Mouse (Mus musculus) CH12.LX (cell line): ENCODE measurements around the gene Cs. TPM values are rescaled to one million over a fixed set of nuclear protein-coding genes. Genes with fewer than 3 reads are reported as not detected.

Experiments
- DNase-seq: peaks from one replicate; pipeline ENCODE4 v3.0.0-alpha.2; 2013; ENCODE audit errors: extremely low read depth
- H3K27ac ChIP-seq: 2 replicates; pipeline ENCODE4 v1.5.1; 2012; ENCODE audit warnings: low read depth, mild to moderate bottlenecking, control low read depth, moderate library complexity; ENCODE audit not compliant: insufficient read depth
- H3K27me3 ChIP-seq: replicated peaks from 2 replicates; pipeline ENCODE3; 2012; ENCODE audit warnings: inconsistent platforms
- H3K36me3 ChIP-seq, 2 experiments: replicated peaks in 1 of 2; 2 replicates each; pipeline versions ENCODE3 to v1.6.1; 2012; ENCODE audit warnings: inconsistent platforms in 1 of 2, low read length in 1 of 2, mild to moderate bottlenecking in 1 of 2, mixed read lengths in 1 of 2, moderate library complexity in 1 of 2; ENCODE audit not compliant: control insufficient read depth in 1 of 2, insufficient read depth in 1 of 2
- H3K4me1 ChIP-seq, 2 experiments: 2 replicates each; pipeline ENCODE4 v1.6.1; 2012; ENCODE audit warnings: inconsistent platforms in 1 of 2, moderate library complexity in 1 of 2; ENCODE audit not compliant: insufficient read depth in 2 of 2, control insufficient read depth in 1 of 2
- H3K4me2 ChIP-seq: 2 replicates; pipeline ENCODE4 v1.6.1; 2012; ENCODE audit warnings: low read depth, mild to moderate bottlenecking, control low read depth; ENCODE audit not compliant: poor library complexity, insufficient read depth, severe bottlenecking
- H3K4me3 ChIP-seq, 3 experiments: fragments of 150-350 bp in 1 of 3; sonication (generic) in 1 of 3; replicated peaks in 1 of 3; 2 replicates each; pipeline versions ENCODE3 to v1.5.1; 2011 to 2012; ENCODE audit warnings: low read depth in 2 of 3, low read length in 2 of 3, mild to moderate bottlenecking in 2 of 3, moderate library complexity in 2 of 3, control low read depth in 1 of 3, improper control_type of control experiment in 1 of 3, inconsistent platforms in 1 of 3, mixed read lengths in 1 of 3; ENCODE audit not compliant: poor library complexity in 1 of 3
- H3K79me2 ChIP-seq: replicated peaks from 2 replicates; pipeline ENCODE4 v1.6.1; 2012; ENCODE audit warnings: mild to moderate bottlenecking, moderate library complexity; ENCODE audit not compliant: control insufficient read depth, poor library complexity, insufficient read depth, severe bottlenecking; ENCODE audit errors: extremely low read depth
- H3K9ac ChIP-seq: 2 replicates; pipeline ENCODE4 v1.6.1; 2012; ENCODE audit warnings: low read depth, mild to moderate bottlenecking, control low read depth, moderate library complexity; ENCODE audit not compliant: insufficient read depth
- H3K9me3 ChIP-seq: replicated peaks from 2 replicates; pipeline ENCODE3; 2012; ENCODE audit warnings: low read length, inconsistent platforms, mixed read lengths
- BHLHE40 ChIP-seq: IDR thresholded peaks from 2 replicates; pipeline ENCODE4 v1.6.1; 2011; ENCODE audit warnings: mild to moderate bottlenecking, low read depth, low read length, improper control_type of control experiment
- CHD1 ChIP-seq: IDR thresholded peaks from 2 replicates; pipeline ENCODE4 v1.6.1; 2012; ENCODE audit warnings: low read depth, low read length, improper control_type of control experiment, inconsistent platforms
- CTCF ChIP-seq, 2 experiments: IDR thresholded peaks in 1 of 2; conservative IDR thresholded peaks in 1 of 2; 2 replicates each; pipeline ENCODE4 v1.5.1; 2011 to 2012; ENCODE audit warnings: low read depth in 2 of 2, low read length in 2 of 2, improper control_type of control experiment in 1 of 2, inconsistent platforms in 1 of 2, mild to moderate bottlenecking in 1 of 2, moderate library complexity in 1 of 2
- GABPA ChIP-seq: IDR thresholded peaks from 2 replicates; pipeline ENCODE4 v1.6.1; 2012; ENCODE audit warnings: low read depth, low read length, improper control_type of control experiment, inconsistent platforms; ENCODE audit not compliant: insufficient replicate concordance
- IRF4 ChIP-seq: IDR thresholded peaks from 2 replicates; pipeline ENCODE4 v1.6.1; 2014; ENCODE audit warnings: low read depth, mild to moderate bottlenecking, inconsistent platforms, low read length, improper control_type of control experiment
- JUN ChIP-seq: IDR thresholded peaks from 2 replicates; pipeline ENCODE4 v1.6.1; 2011; ENCODE audit warnings: low read depth, mild to moderate bottlenecking, low read length, improper control_type of control experiment, moderate library complexity; ENCODE audit not compliant: insufficient read depth
- MAFK ChIP-seq: IDR thresholded peaks from 2 replicates; pipeline ENCODE4 v1.6.1; 2011; ENCODE audit warnings: low read length, improper control_type of control experiment; ENCODE audit not compliant: insufficient replicate concordance
- MXI1 ChIP-seq: IDR thresholded peaks from 2 replicates; pipeline ENCODE4 v1.6.1; 2011; ENCODE audit warnings: mild to moderate bottlenecking, low read depth, low read length, improper control_type of control experiment
- POLR2A ChIP-seq: IDR thresholded peaks from 2 replicates; pipeline ENCODE4 v1.6.1; 2011; ENCODE audit warnings: low read depth, mild to moderate bottlenecking, improper control_type of control experiment, low read length
- TBP ChIP-seq: conservative IDR thresholded peaks from 2 replicates; pipeline ENCODE4 v1.6.1; 2011; ENCODE audit warnings: low read depth, low read length, improper control_type of control experiment
- ZC3H11A ChIP-seq: IDR thresholded peaks from 2 replicates; pipeline ENCODE4 v1.6.1; 2012; ENCODE audit warnings: low read depth, mild to moderate bottlenecking, inconsistent platforms, low read length, improper control_type of control experiment
- ZNF384 ChIP-seq: IDR thresholded peaks from 2 replicates; pipeline ENCODE4 v1.6.1; 2012; ENCODE audit warnings: low read depth, low read length, improper control_type of control experiment, inconsistent platforms
- dilution Hi-C: fragments of 300-500 bp; cut with MboI; formaldehyde crosslinking; loops from 2 replicates; pipeline ENCODE4 v1.14.3; 2020; ENCODE audit warnings: low sequenced_read_pairs; ENCODE audit not compliant: extremely low pct_unique_long_range_greater_than_20kb, extremely low pct_ligation_motif_present
- in situ Hi-C: fragments of 300-500 bp; cut with MboI; formaldehyde crosslinking; loops from 3 replicates; pipeline ENCODE4 v1.14.3; 2019; ENCODE audit warnings: low sequenced_read_pairs, low pct_ligation_motif_present, low pct_unique_long_range_greater_than_20kb, mixed read lengths
- polyA plus RNA-seq: library from polyadenylated mRNA; unstranded; fragments of >175 nt; gene quantifications from 2 replicates; pipeline ENCODE4 v1.2.1, GENCODE M21; 2012; ENCODE audit warnings: low read depth; ENCODE audit not compliant: insufficient read length
- total RNA-seq, 2 experiments: library from RNA; depleted of rRNA; stranded (reverse); fragments of 300-350 nt in 1 of 2; fragments of >200 nt in 1 of 2; gene quantifications; 2 replicates each; pipeline ENCODE4 v1.2.3; 2012 to 2014

The Cs gene
- total and polyA plus RNA-seq, 3 experiments, result 131 to 240 (median 145) TPM

DNA sequence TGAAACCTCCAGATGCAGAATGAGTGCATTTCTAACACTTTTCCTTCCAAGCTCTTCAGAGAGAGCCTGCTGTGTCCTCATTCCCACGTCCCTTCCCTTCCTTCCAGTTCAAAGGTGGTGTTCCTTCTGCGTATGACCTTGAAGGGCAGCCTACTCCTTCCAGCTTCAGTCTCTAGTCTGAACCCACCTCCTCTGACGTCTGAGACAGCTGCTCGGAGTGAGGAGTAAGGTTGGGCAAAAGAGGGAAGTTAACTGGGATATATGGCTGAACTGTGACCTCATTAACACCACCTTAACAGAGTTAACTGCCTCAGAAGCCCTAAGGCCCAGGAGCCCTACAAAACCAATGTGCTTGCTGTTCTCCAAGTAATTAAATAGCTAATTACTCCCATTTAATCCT, 33.1 kb downstream of the Cs start:
- dilution Hi-C loops, result no loop called here
- in situ Hi-C loops, result no loop called here
- TF ChIP-seq ZC3H11A, result no peak
- TF ChIP-seq CHD1, result no peak
- TF ChIP-seq ZNF384, result no peak
- TF ChIP-seq BHLHE40, result no peak
- TF ChIP-seq MXI1, result no peak
- no peak for TF ChIP-seq IRF4
- TF ChIP-seq JUN, result no peak
- TF ChIP-seq MAFK, result no peak
- Histone ChIP-seq H3K79me2 (no peaks in the 10 kb centered on the region), H3K9ac (no peak overlapping the region), H3K4me1 (peaks cover 3 to 22% of the 10 kb centered on the region in 2 experiments; a peak in 3 of 4 replicates), H3K9me3 (no peaks in the 10 kb centered on the region), H3K27ac (no peak overlapping the region), H3K4me2 (no peak overlapping the region), H3K4me3 (no peak overlapping the region), H3K27me3 (no peaks in the 10 kb centered on the region), H3K36me3 (peaks cover 0 to 7% of the 10 kb centered on the region in 2 experiments)
- DNase-seq, result no peak

DNA sequence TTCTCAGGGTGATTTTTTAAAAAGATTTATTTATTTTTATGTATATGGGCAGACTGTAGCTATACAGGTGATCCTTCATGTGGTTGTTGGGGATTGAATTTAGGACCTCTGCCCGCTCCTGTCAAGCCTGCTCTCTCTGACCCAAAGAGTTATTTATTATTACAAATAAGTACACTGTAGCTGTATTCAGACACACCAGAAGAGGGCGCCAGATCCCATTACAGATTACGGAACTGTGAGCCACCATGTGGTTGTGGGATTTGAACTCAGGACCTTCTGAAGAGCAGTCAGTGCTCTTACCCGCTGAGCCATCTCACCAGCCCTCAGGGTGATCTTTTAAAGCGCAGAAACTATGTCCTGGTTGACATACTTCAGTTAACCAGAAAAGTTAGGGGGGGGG, 34.6 kb downstream of the Cs start:
- TF ChIP-seq CTCF (conservative IDR thresholded peaks at IDR 0.05 in 1 of 2, IDR thresholded peaks at IDR 0.05 in 1 of 2; ENCODE audit: low read depth in 2 of 2, low read length in 2 of 2), result peak; percentile 24 to 51; a peak in 3 of 4 replicates
- no peak for TF ChIP-seq GABPA
- TF ChIP-seq ZNF384, result no peak
- 0 out of 2 replicates have a peak, but pooled peaks have one; percentile 32 for TF ChIP-seq TBP
- Histone ChIP-seq H3K4me2 (no peak overlapping the region), H3K9me3 (no peaks in the 10 kb centered on the region), H3K79me2 (peaks cover 1% of the 10 kb centered on the region; the same call in 1 of the 2 replicates), H3K4me3 (no peak overlapping the region), H3K27me3 (no peaks in the 10 kb centered on the region), H3K4me1 (peaks cover 3 to 28% of the 10 kb centered on the region in 2 experiments; a peak in 3 of 4 replicates), H3K27ac (no peak overlapping the region), H3K36me3 (no peaks in the 10 kb centered on the region), H3K9ac (no peak overlapping the region)
- dilution Hi-C loops (no loop called here), in situ Hi-C loops (no loop called here)
- no peak for DNase-seq

DNA sequence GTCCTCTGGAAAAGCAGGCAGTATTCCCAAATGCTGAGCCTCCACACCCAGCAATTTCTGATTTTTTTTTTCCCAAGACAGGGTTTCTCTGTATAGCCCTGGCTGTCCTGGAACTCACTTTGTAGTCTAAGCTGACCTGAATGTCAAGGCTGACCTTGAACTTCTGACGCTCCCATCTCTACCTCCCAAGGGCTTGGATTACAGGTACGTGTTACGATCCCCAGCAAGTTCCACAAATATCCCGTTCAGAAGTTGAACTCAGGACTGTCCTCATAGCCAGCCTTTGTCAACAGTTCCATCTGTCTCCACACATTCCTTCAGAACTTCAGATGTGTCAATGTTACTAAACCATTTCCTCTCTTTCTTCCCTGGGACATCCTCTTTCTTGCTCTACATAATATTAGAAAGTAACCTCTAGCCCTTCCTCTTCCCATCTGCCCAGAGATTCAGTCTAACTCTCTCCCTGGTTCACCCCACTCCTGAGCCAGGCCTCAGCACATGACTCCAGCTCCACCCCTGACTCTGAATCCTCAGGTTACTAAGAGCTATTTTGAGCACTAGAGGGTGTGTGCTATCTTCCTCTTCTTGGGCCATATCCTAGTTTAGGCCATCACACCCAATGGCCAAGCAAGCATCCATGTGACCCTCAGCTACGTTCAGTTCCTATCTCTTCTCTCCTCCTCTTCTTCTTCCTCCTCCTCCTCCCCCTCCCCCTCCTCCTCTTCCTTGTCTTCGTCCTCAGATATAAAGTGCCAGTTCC, 35.6 kb downstream of the Cs start:
- dilution Hi-C loops, result no loop called here
- Histone ChIP-seq H3K9ac (no peak overlapping the region), H3K27ac (no peak overlapping the region), H3K36me3 (peaks cover 0 to 2% of the 10 kb centered on the region in 2 experiments), H3K4me2 (no peak overlapping the region), H3K4me3 (no peak overlapping the region), H3K4me1 (peaks cover 3 to 24% of the 10 kb centered on the region in 2 experiments), H3K27me3 (no peaks in the 10 kb centered on the region), H3K9me3 (no peaks in the 10 kb centered on the region), H3K79me2 (peaks cover 11% of the 10 kb centered on the region)
- TF ChIP-seq POLR2A, result no peak
- in situ Hi-C loops, result no loop called here
- no peak for DNase-seq
